Mouse (Mus musculus) layer of hippocampus, adult 11-12 months (tissue): ENCODE measurements around the gene Six5.

ENCODE experiments used
- DNase-seq: peaks from one replicate; pipeline ENCODE4 v3.0.0; 2022; ENCODE audit warnings: low spot score

The Six5 gene

GRCm38 (mm10) chr7:19147497-19148045 is 53.2 kb downstream of the Six5 start:
- DNase-seq: no peak
